Mouse (Mus musculus) gastrocnemius, postnatal 4 days (tissue): Measurements from ENCODE around the gene Nae1. TPM values are rescaled to one million over a fixed set of nuclear protein-coding genes. Genes with fewer than 3 reads are reported as not detected.

Source experiments
- DNase-seq, 2 experiments: peaks; one replicate each; pipeline ENCODE4 v3.0.0; 2021 to 2022; ENCODE audit warnings: low spot score in 2 of 2, mixed read lengths in 2 of 2
- total RNA-seq, 2 experiments: library from RNA; stranded (reverse); gene quantifications; 2 replicates each; pipeline ENCODE4 v1.2.3; 2021

Nae1 gene
- total RNA-seq, 2 experiments from 2014 or later: 34.8 to 41.8 TPM

- DNase-seq: no peak
These were observed 886 bp downstream of the Nae1 start for GRCm38 (mm10) chr8:104533551-104533950.

GRCm38 (mm10) chr8:104529671-104530070 is 4.8 kb downstream of the Nae1 start:
- DNase-seq: no peak

- DNase-seq: no peak
These were observed 16.6 kb downstream of the Nae1 start for GRCm38 (mm10) chr8:104517872-104518271.

- no peak for DNase-seq
These were observed 24.3 kb downstream of the Nae1 start for GRCm38 (mm10) chr8:104510134-104510533.

GRCm38 (mm10) chr8:104509061-104510006 is 25.1 kb downstream of the Nae1 start, which contains the start of gene Terb1:
Gene Terb1 (minus strand): TSS chr8:104509910.
- DNase-seq: peak; percentile 25 to 35

- no peak for DNase-seq
These were observed 55.3 kb downstream of the Nae1 start for GRCm38 (mm10) chr8:104479091-104479490.

GRCm38 (mm10) chr8:104472465-104472864 is 62.0 kb downstream of the Nae1 start:
- DNase-seq: no peak

- no peak for DNase-seq
These were observed 67.0 kb downstream of the Nae1 start for GRCm38 (mm10) chr8:104467463-104467862.

Other genes starting within 250 kb of the Nae1 start
- gene Cmtm2a, start 241.5 kb downstream of the Nae1 start, total RNA-seq: not detected
- gene Gm45711, start 224.6 kb downstream of the Nae1 start, total RNA-seq: not detected
- gene Cmtm1, start 224.5 kb downstream of the Nae1 start, total RNA-seq: not detected
- gene Gm11020, start 213.1 kb downstream of the Nae1 start, total RNA-seq: not detected
- not detected for gene Cmtm2b, start 212.4 kb downstream of the Nae1 start, total RNA-seq
- 10 to 100 TPM; 70.2 to 71.1 TPM for gene Cmtm3, start 195.2 kb downstream of the Nae1 start, total RNA-seq
- 10 to 100 TPM in 1 of 2 experiments, 1 to 10 TPM in 1; 9.9 to 10.5 TPM for gene Cmtm4, start 138.8 kb downstream of the Nae1 start, total RNA-seq
- gene Dync1li2, start 91.6 kb downstream of the Nae1 start, total RNA-seq: 100 to 1,000 TPM; 102 to 116 TPM
- under 1 TPM; 0.22 to 0.36 TPM for gene Terb1, start 24.7 kb downstream of the Nae1 start, total RNA-seq
- gene Car7, start 52 bp upstream of the Nae1 start, total RNA-seq: under 1 TPM; 0.64 to 0.80 TPM
- gene Pdp2, start 56.8 kb upstream of the Nae1 start, total RNA-seq: 1 to 10 TPM; 5.9 to 6.9 TPM
- 1 to 10 TPM; 1.9 to 2.4 TPM for gene Cdh16, start 89.8 kb upstream of the Nae1 start, total RNA-seq
- 10 to 100 TPM; 93.9 to 98.3 TPM for gene Rrad, start 96.7 kb upstream of the Nae1 start, total RNA-seq
- 10 to 100 TPM; 51.6 to 58.9 TPM for gene Ciao2b, start 107.3 kb upstream of the Nae1 start, total RNA-seq
- gene Ces2a, start 199.4 kb upstream of the Nae1 start, total RNA-seq: not detected